Mouse (Mus musculus): ENCODE measurements at regions not wholly inside any gene's neighbourhood (a gene's known extent, or its start where the extent isn't known, plus 50 kb on each side); places are given as distances from the start of the nearest gene placed in this dataset.

- ATAC-seq (replicated peaks; ENCODE audit: low read depth, poor library complexity, severe bottlenecking), result no peak
Measured at GRCm38 (mm10) chr12:106185398-106186077, 175.5 kb downstream of the Vrk1 start.

GRCm38 (mm10) chr12:106186501-106186900, 176.5 kb downstream of the Vrk1 start:
- ATAC-seq (replicated peaks; ENCODE audit: low read depth, poor library complexity, severe bottlenecking), result no peak

- ATAC-seq (replicated peaks; ENCODE audit: low read depth, poor library complexity, severe bottlenecking), result no peak
Measured at GRCm38 (mm10) chr12:106191771-106192170, 181.7 kb downstream of the Vrk1 start.

GRCm38 (mm10) chr12:106199302-106199701, 189.3 kb downstream of the Vrk1 start:
- no peak for ATAC-seq (replicated peaks; ENCODE audit: low read depth, poor library complexity, severe bottlenecking)

- ATAC-seq (replicated peaks; ENCODE audit: low read depth, poor library complexity, severe bottlenecking), result no peak
Measured at GRCm38 (mm10) chr12:106203526-106203925, 193.5 kb downstream of the Vrk1 start.

GRCm38 (mm10) chr12:106210959-106211358, 200.9 kb downstream of the Vrk1 start:
- no peak for ATAC-seq (replicated peaks; ENCODE audit: low read depth, poor library complexity, severe bottlenecking)

GRCm38 (mm10) chr12:106211488-106211887, 201.5 kb downstream of the Vrk1 start:
- ATAC-seq (replicated peaks; ENCODE audit: low read depth, poor library complexity, severe bottlenecking), result no peak

- ATAC-seq (replicated peaks; ENCODE audit: low read depth, poor library complexity, severe bottlenecking), result no peak
Measured at GRCm38 (mm10) chr12:106212397-106212796, 202.4 kb downstream of the Vrk1 start.

GRCm38 (mm10) chr12:106220071-106220470, 210.0 kb downstream of the Vrk1 start:
- ATAC-seq (replicated peaks; ENCODE audit: low read depth, poor library complexity, severe bottlenecking), result no peak

GRCm38 (mm10) chr12:106226276-106226675, 216.2 kb downstream of the Vrk1 start:
- no peak for ATAC-seq (replicated peaks; ENCODE audit: low read depth, poor library complexity, severe bottlenecking)

- ATAC-seq (replicated peaks; ENCODE audit: low read depth, poor library complexity, severe bottlenecking), result no peak
Measured at GRCm38 (mm10) chr12:106226776-106227562, 216.9 kb downstream of the Vrk1 start.

- no peak for ATAC-seq (replicated peaks; ENCODE audit: low read depth, poor library complexity, severe bottlenecking)
Measured at GRCm38 (mm10) chr12:106227563-106227840, 217.5 kb downstream of the Vrk1 start.

- no peak for ATAC-seq (replicated peaks; ENCODE audit: low read depth, poor library complexity, severe bottlenecking)
Measured at GRCm38 (mm10) chr12:106245178-106245840, 235.3 kb downstream of the Vrk1 start.

- ATAC-seq (replicated peaks; ENCODE audit: low read depth, poor library complexity, severe bottlenecking), result no peak
Measured at GRCm38 (mm10) chr12:106273591-106273990, 263.6 kb downstream of the Vrk1 start.

- no peak for ATAC-seq (replicated peaks; ENCODE audit: low read depth, poor library complexity, severe bottlenecking)
Measured at GRCm38 (mm10) chr12:106277886-106278285, 267.9 kb downstream of the Vrk1 start.

GRCm38 (mm10) chr12:106282491-106283106, 272.6 kb downstream of the Vrk1 start:
- no peak for ATAC-seq (replicated peaks; ENCODE audit: low read depth, poor library complexity, severe bottlenecking)

GRCm38 (mm10) chr12:106284814-106285213, 274.8 kb downstream of the Vrk1 start:
- ATAC-seq (replicated peaks; ENCODE audit: low read depth, poor library complexity, severe bottlenecking), result no peak

GRCm38 (mm10) chr12:106288791-106289515, 278.9 kb downstream of the Vrk1 start:
- ATAC-seq (replicated peaks; ENCODE audit: low read depth, poor library complexity, severe bottlenecking), result no peak

- ATAC-seq (replicated peaks; ENCODE audit: low read depth, poor library complexity, severe bottlenecking), result no peak
Measured at GRCm38 (mm10) chr12:106291476-106292046, 281.5 kb downstream of the Vrk1 start.

GRCm38 (mm10) chr12:106293117-106293516, 283.1 kb downstream of the Vrk1 start:
- no peak for ATAC-seq (replicated peaks; ENCODE audit: low read depth, poor library complexity, severe bottlenecking)

All from common myeloid progenitor, adult 5-6 weeks (primary cell).